Mouse (Mus musculus) limb, embryonic 12.5 days (tissue): ENCODE data around the gene Clmp. TPM values are rescaled to one million over a fixed set of nuclear protein-coding genes. Genes with fewer than 3 reads are reported as not detected.

Experiments
- ATAC-seq: fragments of 200-750 bp; cut with Nextera tagmentation; 2 replicates; pipeline ENCODE4 v1.8.0; 2017; ENCODE audit warnings: low read depth, moderate TSS enrichment; ENCODE audit not compliant: insufficient number of reproducible peaks, insufficient read depth, low FRiP score, low TSS enrichment
- H3K27ac ChIP-seq: fragments of 300-500 bp; sonication (generic); 2 replicates; pipeline ENCODE4 v1.5.1; 2016; ENCODE audit warnings: mild to moderate bottlenecking, moderate library complexity
- H3K27me3 ChIP-seq: fragments of 300-500 bp; sonication (generic); 2 replicates; pipeline ENCODE4 v1.6.1; 2016; ENCODE audit warnings: mild to moderate bottlenecking, moderate library complexity
- H3K36me3 ChIP-seq: fragments of 300-500 bp; sonication (generic); 2 replicates; pipeline ENCODE4 v1.6.1; 2016; ENCODE audit warnings: mild to moderate bottlenecking, moderate library complexity
- H3K4me1 ChIP-seq: fragments of 300-500 bp; sonication (generic); replicated peaks from 2 replicates; pipeline ENCODE4 v1.6.1; 2016
- H3K4me2 ChIP-seq: fragments of 300-500 bp; sonication (generic); 2 replicates; pipeline ENCODE4 v1.6.1; 2016; ENCODE audit warnings: mild to moderate bottlenecking, moderate library complexity
- H3K4me3 ChIP-seq: fragments of 300-500 bp; sonication (generic); replicated peaks from 2 replicates; pipeline ENCODE4 v1.5.1; 2016; ENCODE audit warnings: mild to moderate bottlenecking
- H3K9ac ChIP-seq: fragments of 300-500 bp; sonication (generic); replicated peaks from 2 replicates; pipeline ENCODE4 v1.6.1; 2016; ENCODE audit warnings: mild to moderate bottlenecking, moderate library complexity
- H3K9me3 ChIP-seq: fragments of 300-500 bp; sonication (generic); 2 replicates; pipeline ENCODE4 v1.6.1; 2016; ENCODE audit warnings: mild to moderate bottlenecking, moderate library complexity
- WGBS: fragments of 180-500 bp; shearing (Covaris S2); methylation state at CpG from one replicate; pipeline ENCODE4 v1.1.7; 2016; 5-methylcytosine and 5-hydroxymethylcytosine counted together
- polyA plus RNA-seq: library from polyadenylated mRNA; unstranded; fragments of >200 nt; fragmentation: Nextera tagmentation; extraction: Ambion mirVana; gene quantifications from 2 replicates; pipeline ENCODE4 v1.2.1, GENCODE M21; 2016

The Clmp gene
- polyA plus RNA-seq, 1 experiment from 2014 or later: 67.7 TPM

- no peak overlapping the region for H3K4me2 ChIP-seq
- no peak overlapping the region for H3K4me3 ChIP-seq
- no peaks in the 10 kb centered on the region for H3K27me3 ChIP-seq
- H3K27ac ChIP-seq: no peak overlapping the region
- peaks cover 6% of the 10 kb centered on the region for H3K4me1 ChIP-seq
- no peaks in the 10 kb centered on the region for H3K9me3 ChIP-seq
- 34% methylated on average over 9 of the region's 9 CpGs for WGBS
- ATAC-seq: no peak; the same call in 1 of the 2 replicates
- no peak overlapping the region for H3K9ac ChIP-seq
- no peaks in the 10 kb centered on the region for H3K36me3 ChIP-seq
Measured at GRCm38 (mm10) chr9:40652757-40653156, 33.0 kb upstream of the Clmp start.

- no peak for ATAC-seq
Measured at GRCm38 (mm10) chr9:40666190-40666803, 19.5 kb upstream of the Clmp start.

GRCm38 (mm10) chr9:40670313-40670712 lies 15.4 kb upstream of the Clmp start, which contains the start of gene Gm21915:
Gene Gm21915 (plus strand): TSS chr9:40670613.
- no peaks in the 10 kb centered on the region for H3K9me3 ChIP-seq
- no peak within 1 kb of the TSS for H3K4me2 ChIP-seq
- H3K4me1 ChIP-seq: 0 out of 2 replicates have a peak, but pooled peaks cover 9% of the 10 kb centered on the region
- no peak for ATAC-seq
- no peak within 1 kb of the TSS for H3K27ac ChIP-seq
- no peak within 1 kb of the TSS for H3K4me3 ChIP-seq
- no peak within 1 kb of the TSS for H3K9ac ChIP-seq
- no peaks in the 10 kb centered on the region for H3K27me3 ChIP-seq
- no peaks in the 10 kb centered on the region for H3K36me3 ChIP-seq
- 87% methylated on average over 3 of the region's 3 CpGs for WGBS

More at GRCm38 (mm10) chr9:40666190-40666803, 19.5 kb upstream of the Clmp start:
- 74% methylated on average over 9 of the region's 9 CpGs for WGBS
- H3K4me2 ChIP-seq: no peak overlapping the region
- no peak overlapping the region for H3K4me3 ChIP-seq
- 0 out of 2 replicates have a peak, but pooled peaks cover 4% of the 10 kb centered on the region for H3K4me1 ChIP-seq
- 0 out of 2 replicates have a peak, but pooled peaks cover 3% of the 10 kb centered on the region for H3K9me3 ChIP-seq
- H3K9ac ChIP-seq: no peak overlapping the region
- no peaks in the 10 kb centered on the region for H3K27me3 ChIP-seq
- H3K36me3 ChIP-seq: no peaks in the 10 kb centered on the region
- H3K27ac ChIP-seq: no peak overlapping the region

- Histone ChIP-seq H3K9ac (no peak overlapping the region), H3K27me3 (no peaks in the 10 kb centered on the region), H3K4me2 (no peak overlapping the region), H3K36me3 (no peaks in the 10 kb centered on the region), H3K4me3 (no peak overlapping the region), H3K27ac (no peak overlapping the region; the same call in 1 of the 2 replicates), H3K4me1 (peaks cover 13% of the 10 kb centered on the region; the same call in 1 of the 2 replicates), H3K9me3 (no peaks in the 10 kb centered on the region)
- 50% methylated on average over 4 of the region's 4 CpGs for WGBS
- ATAC-seq: no peak
Measured at GRCm38 (mm10) chr9:40671323-40671930, 14.3 kb upstream of the Clmp start.

- 78% methylated on average over 12 of the region's 12 CpGs for WGBS
- Histone ChIP-seq H3K36me3 (no peaks in the 10 kb centered on the region), H3K27ac (no peak overlapping the region), H3K4me1 (peaks cover 13% of the 10 kb centered on the region; the same call in 1 of the 2 replicates), H3K4me2 (no peak overlapping the region), H3K27me3 (no peaks in the 10 kb centered on the region), H3K9me3 (no peaks in the 10 kb centered on the region), H3K9ac (no peak overlapping the region), H3K4me3 (no peak overlapping the region)
- ATAC-seq: no peak
Measured at GRCm38 (mm10) chr9:40675203-40675958, 10.4 kb upstream of the Clmp start.

GRCm38 (mm10) chr9:40678653-40679052 lies 7.1 kb upstream of the Clmp start:
- Histone ChIP-seq H3K4me2 (no peak overlapping the region), H3K36me3 (no peaks in the 10 kb centered on the region), H3K27me3 (no peaks in the 10 kb centered on the region), H3K9me3 (no peaks in the 10 kb centered on the region), H3K4me1 (peaks cover 7% of the 10 kb centered on the region; the same call in 1 of the 2 replicates), H3K27ac (no peak overlapping the region), H3K9ac (no peak overlapping the region), H3K4me3 (no peak overlapping the region)
- WGBS: 58% methylated on average over 4 of the region's 4 CpGs
- ATAC-seq: no peak

GRCm38 (mm10) chr9:40686421-40686899 lies 698 bp downstream of the Clmp start:
- Histone ChIP-seq H3K9me3 (no peaks in the 10 kb centered on the region), H3K36me3 (0 out of 2 replicates have a peak, but pooled peaks cover 4% of the 10 kb centered on the region), H3K27me3 (no peaks in the 10 kb centered on the region), H3K4me1 (peaks cover 29% of the 10 kb centered on the region), H3K27ac (peak overlapping the region; percentile 100), H3K9ac (peak overlapping the region; percentile 96), H3K4me3 (peak overlapping the region; percentile 89), H3K4me2 (peak overlapping the region; percentile 90)
- WGBS: under 1% methylated on average over 23 of the region's 23 CpGs
- peak; percentile 76 for ATAC-seq

- H3K9ac ChIP-seq: peak overlapping the region; percentile 96
- no peaks in the 10 kb centered on the region for H3K27me3 ChIP-seq
- H3K27ac ChIP-seq: peak overlapping the region; percentile 100
- no peak; the same call in none of the 2 replicates for ATAC-seq
- peak overlapping the region; percentile 89 for H3K4me3 ChIP-seq
- H3K36me3 ChIP-seq: peaks cover 4% of the 10 kb centered on the region; the same call in 1 of the 2 replicates
- peaks cover 31% of the 10 kb centered on the region for H3K4me1 ChIP-seq
- H3K9me3 ChIP-seq: no peaks in the 10 kb centered on the region
- 16% methylated on average over 5 of the region's 5 CpGs for WGBS
- peak overlapping the region; percentile 90 for H3K4me2 ChIP-seq
Measured at GRCm38 (mm10) chr9:40687053-40687452, 1.3 kb downstream of the Clmp start.

- Histone ChIP-seq H3K9me3 (no peaks in the 10 kb centered on the region), H3K27me3 (no peaks in the 10 kb centered on the region), H3K27ac (peak overlapping the region; percentile 100), H3K9ac (peak overlapping the region; percentile 96), H3K36me3 (peaks cover 4% of the 10 kb centered on the region; the same call in 1 of the 2 replicates), H3K4me2 (peak overlapping the region; percentile 90), H3K4me1 (peaks cover 36% of the 10 kb centered on the region), H3K4me3 (peak overlapping the region; percentile 89)
- whole genome bisulfite sequencing: 38% methylated on average over 3 of the region's 3 CpGs
- ATAC-seq: no peak
Measured at GRCm38 (mm10) chr9:40687553-40687952, 1.8 kb downstream of the Clmp start.

- Histone ChIP-seq H3K4me2 (no peak overlapping the region), H3K9ac (no peak overlapping the region), H3K9me3 (no peaks in the 10 kb centered on the region), H3K27me3 (no peaks in the 10 kb centered on the region), H3K36me3 (peaks cover 10% of the 10 kb centered on the region), H3K4me1 (peaks cover 62% of the 10 kb centered on the region), H3K4me3 (no peak overlapping the region), H3K27ac (no peak overlapping the region)
- 91% methylated on average over 7 of the region's 7 CpGs for WGBS
- ATAC-seq: no peak
Measured at GRCm38 (mm10) chr9:40690511-40690910, 4.7 kb downstream of the Clmp start.

- no peak overlapping the region for H3K4me3 ChIP-seq
- H3K27me3 ChIP-seq: no peaks in the 10 kb centered on the region
- 55% methylated on average over 3 of the region's 3 CpGs for WGBS
- peaks cover 31% of the 10 kb centered on the region for H3K36me3 ChIP-seq
- H3K27ac ChIP-seq: no peak overlapping the region
- no peaks in the 10 kb centered on the region for H3K9me3 ChIP-seq
- no peak for ATAC-seq
- H3K4me1 ChIP-seq: peaks cover 50% of the 10 kb centered on the region
- no peak overlapping the region for H3K9ac ChIP-seq
- H3K4me2 ChIP-seq: no peak overlapping the region
Measured at GRCm38 (mm10) chr9:40693026-40693425, 7.3 kb downstream of the Clmp start.
